Mouse (Mus musculus) kidney, embryonic 14.5 days (tissue): ENCODE results near the gene Hk3. TPM values are rescaled to one million over a fixed set of nuclear protein-coding genes. Genes with fewer than 3 reads are reported as not detected.
A peak's percentile ranks its signal among the peaks of the same experiment; 100 is the strongest.

Experiments
- ATAC-seq: fragments of 200-750 bp; cut with Nextera tagmentation; 2 replicates; pipeline ENCODE4 v1.8.0; 2017; ENCODE audit warnings: moderate number of reproducible peaks, mild to moderate bottlenecking, moderate TSS enrichment, moderate library complexity; ENCODE audit not compliant: low FRiP score, low TSS enrichment
- H3K27ac ChIP-seq: fragments of 300-500 bp; sonication (generic); 2 replicates; pipeline ENCODE4 v1.5.1; 2014; ENCODE audit warnings: low read depth, mild to moderate bottlenecking, low read length, moderate library complexity, mixed read lengths
- H3K27me3 ChIP-seq: fragments of 300-500 bp; sonication (generic); 2 replicates; pipeline ENCODE4 v1.6.1; 2014; ENCODE audit warnings: mild to moderate bottlenecking, low read length; ENCODE audit not compliant: control insufficient read depth, insufficient read depth
- H3K36me3 ChIP-seq: fragments of 300-500 bp; sonication (generic); 2 replicates; pipeline ENCODE4 v1.6.1; 2014; ENCODE audit warnings: low read length, mixed read lengths; ENCODE audit not compliant: control insufficient read depth, insufficient read depth
- H3K4me1 ChIP-seq: fragments of 300-500 bp; sonication (generic); 2 replicates; pipeline ENCODE4 v1.6.1; 2014; ENCODE audit warnings: low read length, mixed read lengths; ENCODE audit not compliant: control insufficient read depth, insufficient read depth
- H3K4me2 ChIP-seq: fragments of 300-500 bp; sonication (generic); replicated peaks from 2 replicates; pipeline ENCODE4 v1.6.1; 2014; ENCODE audit warnings: low read depth, mild to moderate bottlenecking, low read length
- H3K4me3 ChIP-seq: fragments of 300-500 bp; sonication (generic); 2 replicates; pipeline ENCODE4 v1.5.1; 2014; ENCODE audit warnings: mild to moderate bottlenecking, low read length
- H3K9ac ChIP-seq: fragments of 300-500 bp; sonication (generic); 2 replicates; pipeline ENCODE4 v1.6.1; 2014; ENCODE audit warnings: low read depth, mild to moderate bottlenecking, low read length, moderate library complexity
- H3K9me3 ChIP-seq: fragments of 300-500 bp; sonication (generic); 2 replicates; pipeline ENCODE4 v1.6.1; 2016; ENCODE audit warnings: low read length; ENCODE audit not compliant: control insufficient read depth
- WGBS: fragments of 180-500 bp; shearing (Covaris S2); extraction: QIAGEN DNeasy Blood & Tissue Kit; methylation state at CpG from one replicate; pipeline ENCODE4 v1.1.7; 2014; 5-methylcytosine and 5-hydroxymethylcytosine counted together
- polyA plus RNA-seq: library from polyadenylated mRNA; unstranded; fragments of >200 nt; fragmentation: Nextera tagmentation; extraction: Ambion mirVana; gene quantifications from 2 replicates; pipeline ENCODE4 v1.2.1, GENCODE M21; 2014

Gene Hk3
- polyA plus RNA-seq, 1 experiment from 2014 or later, result 0.83 TPM

DNA sequence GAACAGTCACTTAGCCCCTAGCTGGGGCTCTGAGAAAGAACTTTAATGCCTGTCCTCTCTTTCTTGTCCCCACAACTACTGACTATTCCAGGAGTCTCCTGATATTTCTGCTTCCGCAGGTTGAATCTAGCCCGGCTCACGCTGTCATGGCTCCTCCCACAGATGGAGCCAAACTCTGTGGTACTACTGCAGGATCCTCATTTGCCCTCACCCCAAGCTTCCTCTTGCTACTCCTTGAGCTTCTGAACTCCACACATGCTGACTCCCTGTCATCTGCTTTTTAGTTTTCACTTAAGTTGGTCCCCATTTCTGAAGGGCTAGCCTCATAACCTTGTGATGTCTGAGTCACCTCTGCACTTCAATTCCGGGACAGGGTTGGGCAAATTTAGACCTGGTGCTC, 1.1 kb downstream of the Hk3 start:
- Histone ChIP-seq H3K9ac (no peak overlapping the region), H3K27ac (no peak overlapping the region), H3K4me1 (no peaks in the 10 kb centered on the region), H3K36me3 (no peaks in the 10 kb centered on the region), H3K27me3 (no peaks in the 10 kb centered on the region), H3K4me2 (no peak overlapping the region), H3K9me3 (no peaks in the 10 kb centered on the region), H3K4me3 (no peak overlapping the region)
- no peak for ATAC-seq
- WGBS, result 77% methylated on average over 4 of the region's 4 CpGs

DNA sequence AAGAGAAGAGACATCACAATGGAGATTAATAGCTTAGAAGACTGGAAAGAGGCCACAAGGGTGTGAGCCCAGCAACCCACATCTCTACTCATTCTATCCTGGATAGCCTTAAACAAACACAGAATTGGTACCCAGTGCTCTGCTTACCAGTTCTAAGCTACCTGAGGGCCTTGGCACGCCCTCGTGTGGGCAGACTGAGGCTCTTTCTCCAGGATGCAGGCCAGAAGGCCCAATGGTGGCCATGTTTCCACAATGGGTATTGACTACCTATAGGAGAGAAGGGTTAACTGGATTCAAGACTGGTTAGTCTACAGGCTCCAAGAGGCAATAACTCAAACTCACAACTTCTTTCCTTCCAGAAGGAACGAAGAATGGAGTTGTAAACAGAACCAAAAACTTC, 2.0 kb downstream of the Hk3 start:
- no peak overlapping the region for H3K27ac ChIP-seq
- H3K27me3 ChIP-seq, result no peaks in the 10 kb centered on the region
- no peaks in the 10 kb centered on the region for H3K36me3 ChIP-seq
- no peak overlapping the region for H3K9ac ChIP-seq
- no peak overlapping the region for H3K4me2 ChIP-seq
- H3K4me3 ChIP-seq, result no peak overlapping the region
- WGBS, result 63% methylated on average over 3 of the region's 3 CpGs
- H3K4me1 ChIP-seq, result no peaks in the 10 kb centered on the region
- ATAC-seq, result no peak
- no peaks in the 10 kb centered on the region for H3K9me3 ChIP-seq

DNA sequence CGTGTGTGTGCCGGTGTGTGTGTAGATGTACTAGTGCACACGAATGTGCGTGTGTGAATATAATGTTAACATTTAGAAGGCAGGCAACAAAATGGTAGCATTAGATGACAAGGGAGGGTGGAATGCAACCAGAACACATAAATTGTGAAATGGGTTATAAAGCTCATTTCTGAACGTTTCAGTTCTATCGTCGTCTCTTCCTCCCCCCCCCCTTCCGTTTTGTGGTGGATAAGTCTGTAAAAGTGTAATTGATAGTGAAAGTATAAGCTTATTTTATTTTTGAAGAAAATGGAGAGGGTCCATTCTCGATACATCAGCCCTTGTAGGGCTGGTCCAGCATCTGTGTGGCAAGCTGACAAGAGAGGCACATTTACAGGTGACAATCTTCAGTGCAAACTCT, 2.5 kb downstream of the Hk3 start:
- Histone ChIP-seq H3K4me1 (no peaks in the 10 kb centered on the region), H3K27ac (no peak overlapping the region), H3K4me2 (no peak overlapping the region), H3K36me3 (no peaks in the 10 kb centered on the region), H3K4me3 (no peak overlapping the region), H3K9ac (no peak overlapping the region), H3K27me3 (no peaks in the 10 kb centered on the region), H3K9me3 (no peaks in the 10 kb centered on the region)
- ATAC-seq, result no peak
- 88% methylated on average over 9 of the region's 9 CpGs for WGBS

DNA sequence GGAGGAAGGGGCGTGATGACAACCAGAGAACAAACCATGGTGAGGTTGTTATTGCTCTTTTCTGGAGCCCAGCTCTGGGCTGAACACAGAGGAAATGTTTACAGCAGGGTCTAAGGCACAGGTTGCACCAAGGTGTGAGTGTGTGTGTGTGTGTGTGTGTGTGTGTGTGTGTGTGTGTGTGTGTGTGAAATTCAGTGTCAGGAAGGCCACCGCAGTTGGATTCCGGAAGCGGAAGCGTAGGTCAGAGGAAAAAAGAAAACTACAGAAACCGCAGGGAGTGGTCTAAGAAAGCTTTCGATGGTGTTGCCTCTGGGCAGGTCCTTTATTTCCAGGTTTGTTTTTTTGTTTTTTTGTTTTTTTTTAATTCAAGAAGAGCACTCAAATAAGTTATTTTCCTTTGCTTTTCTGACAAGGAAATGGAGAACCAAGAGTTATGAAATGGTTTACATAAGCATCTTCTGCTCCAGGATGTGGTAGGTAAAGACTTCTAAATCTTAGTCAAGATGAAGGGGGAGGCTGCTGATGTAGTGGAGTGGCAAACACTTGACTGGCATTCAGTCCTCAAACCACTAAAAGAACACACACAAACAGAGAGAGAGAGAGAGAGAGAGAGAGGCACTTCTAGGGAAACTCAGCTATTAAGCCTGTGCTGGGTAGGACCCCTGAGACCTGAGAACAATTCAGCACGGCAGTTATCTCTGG, 3.1 kb downstream of the Hk3 start:
- Histone ChIP-seq H3K4me1 (no peaks in the 10 kb centered on the region), H3K4me2 (no peak overlapping the region)
- WGBS, result 79% methylated on average over 8 of the region's 8 CpGs

DNA sequence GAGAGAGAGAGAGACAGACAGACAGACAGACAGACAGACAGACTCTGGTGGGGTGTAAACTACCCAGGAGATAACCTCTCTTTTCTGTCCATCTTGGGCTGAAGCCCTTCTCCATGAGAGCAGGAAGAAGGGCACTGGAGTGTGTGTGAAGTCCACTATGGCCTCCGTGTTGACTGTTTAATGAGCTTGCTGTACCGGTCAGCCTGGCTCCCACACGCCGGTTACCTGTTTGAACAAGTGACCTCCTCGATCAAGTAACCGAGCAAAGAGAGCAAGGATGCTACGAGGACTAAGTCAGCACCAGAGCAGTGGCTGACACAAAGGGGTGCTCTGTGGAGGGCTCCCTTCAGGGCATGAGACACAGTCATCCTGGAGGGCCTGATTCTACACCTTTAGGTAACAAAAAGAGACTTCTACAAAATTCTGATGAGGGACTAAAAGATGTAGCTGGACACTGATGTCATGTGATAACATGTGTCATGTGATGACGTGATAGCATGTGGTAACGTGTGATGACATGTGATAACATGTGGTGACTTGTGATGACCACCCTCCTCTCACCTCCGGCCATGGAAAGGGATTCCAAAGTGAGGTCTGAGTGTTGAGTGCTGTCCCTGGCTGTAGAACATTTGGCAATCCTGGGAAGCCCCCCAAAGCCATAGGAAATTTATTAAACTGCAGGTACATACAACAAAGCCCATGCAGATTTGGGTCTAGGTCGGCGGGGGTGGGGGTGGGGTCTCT, 3.9 kb downstream of the Hk3 start:
- Histone ChIP-seq H3K27ac (no peak overlapping the region), H3K4me1 (peaks cover under 1% of the 10 kb centered on the region; the same call in 1 of the 2 replicates), H3K4me2 (no peak overlapping the region), H3K4me3 (no peak overlapping the region), H3K9me3 (no peaks in the 10 kb centered on the region), H3K36me3 (no peaks in the 10 kb centered on the region), H3K9ac (no peak overlapping the region), H3K27me3 (no peaks in the 10 kb centered on the region)
- WGBS, result 76% methylated on average over 12 of the region's 12 CpGs
- no peak for ATAC-seq

More for the DNA sequence above, 3.1 kb downstream of the Hk3 start:
- no peak for ATAC-seq
- H3K9ac ChIP-seq, result no peak overlapping the region
- H3K9me3 ChIP-seq, result no peaks in the 10 kb centered on the region
- no peak overlapping the region for H3K27ac ChIP-seq
- H3K27me3 ChIP-seq, result no peaks in the 10 kb centered on the region
- no peaks in the 10 kb centered on the region for H3K36me3 ChIP-seq
- H3K4me3 ChIP-seq, result no peak overlapping the region

DNA sequence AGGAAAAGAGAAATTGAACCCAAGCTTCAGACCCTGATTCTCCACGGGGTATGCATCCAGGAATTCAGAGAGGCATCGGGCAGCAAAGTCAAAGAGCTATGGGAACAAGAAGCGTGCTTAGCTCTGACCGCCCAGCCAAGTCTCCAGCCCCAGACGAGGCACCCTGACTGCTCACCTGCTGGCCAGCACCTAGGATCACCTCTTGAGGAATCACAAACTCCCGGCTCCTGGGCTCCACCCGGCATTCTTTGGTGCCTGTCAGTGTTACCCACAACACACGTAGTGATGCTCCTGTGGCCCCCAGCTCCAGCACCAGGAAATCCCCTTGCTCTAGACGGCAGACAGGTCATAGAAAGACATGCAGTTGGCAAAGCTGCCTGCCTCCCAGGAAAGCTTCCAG, 6.7 kb downstream of the Hk3 start:
- Histone ChIP-seq H3K9ac (no peak overlapping the region), H3K4me3 (no peak overlapping the region), H3K27me3 (no peaks in the 10 kb centered on the region), H3K36me3 (no peaks in the 10 kb centered on the region), H3K27ac (no peak overlapping the region), H3K9me3 (no peaks in the 10 kb centered on the region), H3K4me2 (no peak overlapping the region), H3K4me1 (peaks cover 3% of the 10 kb centered on the region; the same call in 1 of the 2 replicates)
- no peak for ATAC-seq
- 61% methylated on average over 9 of the region's 9 CpGs for WGBS

DNA sequence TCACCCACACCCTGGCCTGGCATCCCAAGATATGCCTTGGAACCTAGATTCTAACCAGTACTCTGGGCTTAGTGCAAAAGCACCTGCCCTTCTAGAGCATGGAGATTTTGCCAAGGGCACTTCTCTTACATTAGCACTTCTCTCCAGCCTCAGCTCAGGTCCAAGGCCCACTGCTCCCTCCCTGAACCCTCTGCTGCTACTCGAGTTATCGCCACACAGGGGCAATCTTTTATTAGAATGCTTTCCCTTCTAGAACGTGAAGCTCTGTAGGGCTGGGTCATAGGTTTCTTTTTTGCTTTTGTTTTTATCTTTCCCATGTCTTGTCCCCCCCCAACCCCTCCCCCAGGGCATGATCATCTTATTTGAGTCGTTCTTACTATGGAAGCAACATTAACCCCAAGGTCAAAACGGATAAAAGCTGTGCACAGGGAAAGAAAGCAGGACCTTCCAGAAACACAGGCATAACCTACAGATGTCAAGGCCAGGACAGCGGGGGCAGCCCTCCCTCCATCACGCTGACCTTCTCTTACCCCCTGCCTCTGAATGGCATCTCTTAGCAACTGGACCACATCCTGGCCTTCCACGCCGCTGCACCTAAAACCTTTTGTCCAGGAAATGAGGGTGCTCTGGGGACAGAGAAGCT, 7.4 kb downstream of the Hk3 start:
- ATAC-seq, result no peak
- Histone ChIP-seq H3K9me3 (no peaks in the 10 kb centered on the region), H3K4me3 (no peak overlapping the region), H3K36me3 (no peaks in the 10 kb centered on the region), H3K27me3 (no peaks in the 10 kb centered on the region), H3K9ac (no peak overlapping the region), H3K4me1 (peaks cover 3% of the 10 kb centered on the region; the same call in 1 of the 2 replicates), H3K4me2 (no peak overlapping the region), H3K27ac (no peak overlapping the region)
- 18% methylated on average over 9 of the region's 9 CpGs for WGBS

DNA sequence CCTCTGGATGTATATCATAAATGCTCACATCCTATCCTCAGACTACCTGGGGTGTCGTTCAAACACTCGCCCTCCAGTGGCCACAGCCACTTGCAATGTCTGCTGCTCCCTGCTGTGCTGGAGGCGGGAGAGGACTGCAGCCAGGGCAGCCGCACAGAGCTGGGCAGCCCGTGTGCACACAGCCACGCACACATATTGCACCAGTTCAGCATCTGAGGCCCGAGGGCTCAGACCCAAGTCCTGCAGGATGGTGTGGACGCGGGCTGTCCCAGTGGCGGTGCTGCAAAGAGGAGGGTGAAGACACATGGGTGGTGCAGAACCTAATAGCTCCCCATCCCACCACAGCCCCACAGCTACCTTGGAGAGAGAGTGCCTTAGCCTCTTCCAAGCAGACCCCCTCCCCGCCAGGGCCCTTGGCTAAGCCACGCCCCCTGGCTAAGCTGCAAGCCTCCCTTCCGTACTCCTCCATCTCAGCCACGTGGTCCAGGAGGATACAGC, 9.2 kb downstream of the Hk3 start:
- no peak overlapping the region for H3K9ac ChIP-seq
- 5% methylated on average over 14 of the region's 14 CpGs for WGBS
- no peaks in the 10 kb centered on the region for H3K36me3 ChIP-seq
- no peak overlapping the region for H3K4me2 ChIP-seq
- H3K4me1 ChIP-seq, result peaks cover 3% of the 10 kb centered on the region; the same call in 1 of the 2 replicates
- peak; percentile 22; the same call in 1 of the 2 replicates for ATAC-seq
- no peak overlapping the region for H3K27ac ChIP-seq
- H3K4me3 ChIP-seq, result no peak overlapping the region
- H3K9me3 ChIP-seq, result no peaks in the 10 kb centered on the region
- H3K27me3 ChIP-seq, result no peaks in the 10 kb centered on the region

DNA sequence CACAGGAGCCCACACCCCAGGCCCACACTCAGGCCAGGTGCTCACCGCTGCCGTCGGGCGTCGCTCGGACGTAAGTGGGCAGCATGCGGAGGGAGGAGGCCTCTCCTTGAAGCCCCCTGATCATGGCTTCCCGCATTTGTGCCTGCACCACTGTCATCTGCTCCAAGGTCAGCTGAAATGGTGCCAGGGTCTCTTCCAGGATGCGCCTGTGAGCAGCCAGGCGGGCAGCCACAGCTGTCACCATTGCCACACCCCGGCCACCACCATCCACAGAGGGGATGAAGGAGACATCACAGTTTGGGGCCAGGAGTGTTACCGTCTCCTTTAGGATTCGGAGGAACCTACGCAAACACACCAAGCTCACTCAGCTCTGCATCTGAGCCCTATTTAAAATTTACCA, 10.1 kb downstream of the Hk3 start:
- Histone ChIP-seq H3K27ac (no peak overlapping the region), H3K4me1 (peaks cover 3% of the 10 kb centered on the region; the same call in 1 of the 2 replicates), H3K9ac (no peak overlapping the region), H3K9me3 (no peaks in the 10 kb centered on the region), H3K27me3 (no peaks in the 10 kb centered on the region), H3K4me2 (no peak overlapping the region), H3K36me3 (no peaks in the 10 kb centered on the region), H3K4me3 (no peak overlapping the region)
- no peak for ATAC-seq
- WGBS, result 94% methylated on average over 15 of the region's 15 CpGs
